Mouse (Mus musculus) myocyte (in vitro differentiated cells): Measurements from ENCODE around the gene Cdca8.

Experiments used
- E2F4 ChIP-seq: IDR thresholded peaks from one replicate; pipeline ENCODE4 v1.6.1; 2011; ENCODE audit warnings: mild to moderate bottlenecking, control low read depth, moderate library complexity; ENCODE audit not compliant: insufficient read depth
- MAX ChIP-seq: IDR thresholded peaks from one replicate; pipeline ENCODE4 v1.6.1; 2011; ENCODE audit warnings: low read depth, mild to moderate bottlenecking, control low read depth
- POLR2A ChIP-seq: IDR thresholded peaks from one replicate; pipeline ENCODE4 v1.6.1; 2011; ENCODE audit warnings: low read depth, mild to moderate bottlenecking, control low read depth, moderate library complexity; ENCODE audit not compliant: insufficient read length

GRCm38 (mm10) chr4:124950181-124951035, 11.3 kb upstream of the Cdca8 start:
- TF ChIP-seq POLR2A, result no peak
- no peak for TF ChIP-seq E2F4
- no peak for TF ChIP-seq MAX
